Mouse (Mus musculus): Measurements from ENCODE around the gene Tmem14c. TPM values are rescaled to one million over a fixed set of nuclear protein-coding genes. Genes with fewer than 3 reads are reported as not detected.

Tmem14c gene
- polyA plus RNA-seq, 1 experiment from 2014 or later = 183 TPM

- Histone ChIP-seq H3K9me3 (no peaks in the 10 kb centered on the region), H3K27ac (peak overlapping the region; percentile 86), H3K36me3 (peaks cover 45% of the 10 kb centered on the region), H3K4me3 (peak overlapping the region; percentile 58), H3K4me2 (replicated peaks) (peak overlapping the region; percentile 71), H3K27me3 (no peaks in the 10 kb centered on the region), H3K9ac (peak overlapping the region; percentile 65), H3K4me1 (peaks cover 9% of the 10 kb centered on the region)
- 35% methylated on average over 12 of the region's 12 CpGs for WGBS
- no peak for ATAC-seq (ENCODE audit: insufficient number of reproducible peaks, insufficient read depth, low FRiP score, low TSS enrichment)
Observed at GRCm38 (mm10) chr13:41016797-41017405, 809 bp downstream of the Tmem14c start.

DNA sequence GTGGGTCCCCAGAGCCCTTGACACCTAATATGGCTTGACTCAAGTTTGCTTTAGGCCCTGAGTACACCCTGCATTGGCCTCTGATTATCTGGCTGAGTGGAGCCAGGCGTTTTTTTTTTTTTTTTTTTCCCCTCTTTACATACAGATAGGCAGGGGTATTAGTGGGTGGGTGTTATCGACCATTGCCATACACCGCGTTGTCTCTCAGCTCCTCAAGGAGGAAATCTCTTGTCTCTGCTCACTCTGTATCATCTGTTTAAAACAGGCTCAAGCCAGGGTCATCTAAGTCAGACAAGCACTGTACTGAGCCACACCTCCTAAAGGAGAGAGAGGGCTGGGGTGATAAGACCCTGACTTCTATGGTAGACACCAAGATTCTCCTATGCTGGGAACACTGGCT, 1.7 kb downstream of the Tmem14c start:
- Histone ChIP-seq H3K4me3 (no peak overlapping the region), H3K27ac (no peak overlapping the region), H3K36me3 (peaks cover 41% of the 10 kb centered on the region), H3K9me3 (no peaks in the 10 kb centered on the region), H3K4me2 (replicated peaks) (0 out of 2 replicates have a peak overlapping the region, but pooled peaks have one; percentile 71), H3K4me1 (peaks cover 9% of the 10 kb centered on the region), H3K9ac (0 out of 2 replicates have a peak overlapping the region, but pooled peaks have one; percentile 3), H3K27me3 (no peaks in the 10 kb centered on the region)
- no peak for ATAC-seq (ENCODE audit: insufficient number of reproducible peaks, insufficient read depth, low FRiP score, low TSS enrichment)
- WGBS = 91% methylated on average over 4 of the region's 4 CpGs

- Histone ChIP-seq H3K36me3 (peaks cover 37% of the 10 kb centered on the region), H3K4me3 (no peak overlapping the region), H3K9ac (0 out of 2 replicates have a peak overlapping the region, but pooled peaks have one; percentile 3), H3K27me3 (no peaks in the 10 kb centered on the region), H3K4me2 (replicated peaks) (no peak overlapping the region), H3K9me3 (no peaks in the 10 kb centered on the region), H3K27ac (no peak overlapping the region), H3K4me1 (peaks cover 9% of the 10 kb centered on the region)
- no peak for ATAC-seq (ENCODE audit: insufficient number of reproducible peaks, insufficient read depth, low FRiP score, low TSS enrichment)
- WGBS = 97% methylated on average over 9 of the region's 9 CpGs
Observed at GRCm38 (mm10) chr13:41018236-41018635, 2.1 kb downstream of the Tmem14c start.

GRCm38 (mm10) chr13:41018756-41019591, 2.9 kb downstream of the Tmem14c start:
- Histone ChIP-seq H3K9me3 (no peaks in the 10 kb centered on the region), H3K36me3 (peaks cover 42% of the 10 kb centered on the region), H3K9ac (no peak overlapping the region), H3K4me2 (replicated peaks) (no peak overlapping the region), H3K4me1 (peaks cover 9% of the 10 kb centered on the region), H3K27me3 (no peaks in the 10 kb centered on the region), H3K27ac (no peak overlapping the region), H3K4me3 (no peak overlapping the region)
- ATAC-seq (ENCODE audit: insufficient number of reproducible peaks, insufficient read depth, low FRiP score, low TSS enrichment) = no peak
- 95% methylated on average over 13 of the region's 13 CpGs for WGBS

DNA sequence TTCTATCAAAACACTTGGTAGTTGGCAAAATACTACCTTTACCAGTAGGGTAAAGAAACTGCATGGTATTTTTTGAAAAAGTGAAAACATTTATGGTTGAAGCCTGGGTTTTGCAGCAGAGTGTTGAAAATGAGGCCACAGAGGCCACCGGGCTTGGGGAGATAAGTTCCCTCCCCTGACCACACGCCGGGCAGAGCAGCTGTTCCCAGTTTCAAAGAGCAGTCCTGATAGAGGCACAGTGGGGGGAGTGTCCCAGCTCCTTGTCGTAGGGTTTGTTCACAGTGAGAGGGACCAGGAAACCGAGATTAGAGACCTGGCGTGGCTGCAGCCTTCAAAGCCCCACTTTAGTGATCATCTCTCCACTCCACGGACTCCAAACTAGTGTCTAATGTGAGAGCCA, 4.4 kb downstream of the Tmem14c start:
- H3K27me3 ChIP-seq = no peaks in the 10 kb centered on the region
- H3K4me1 ChIP-seq = peaks cover 9% of the 10 kb centered on the region
- no peak overlapping the region for H3K4me3 ChIP-seq
- H3K27ac ChIP-seq = no peak overlapping the region
- H3K36me3 ChIP-seq = peaks cover 42% of the 10 kb centered on the region
- ATAC-seq (ENCODE audit: insufficient number of reproducible peaks, insufficient read depth, low FRiP score, low TSS enrichment) = no peak
- H3K4me2 ChIP-seq (replicated peaks) = no peak overlapping the region
- H3K9me3 ChIP-seq = no peaks in the 10 kb centered on the region
- 72% methylated on average over 7 of the region's 7 CpGs for WGBS
- no peak overlapping the region for H3K9ac ChIP-seq

DNA sequence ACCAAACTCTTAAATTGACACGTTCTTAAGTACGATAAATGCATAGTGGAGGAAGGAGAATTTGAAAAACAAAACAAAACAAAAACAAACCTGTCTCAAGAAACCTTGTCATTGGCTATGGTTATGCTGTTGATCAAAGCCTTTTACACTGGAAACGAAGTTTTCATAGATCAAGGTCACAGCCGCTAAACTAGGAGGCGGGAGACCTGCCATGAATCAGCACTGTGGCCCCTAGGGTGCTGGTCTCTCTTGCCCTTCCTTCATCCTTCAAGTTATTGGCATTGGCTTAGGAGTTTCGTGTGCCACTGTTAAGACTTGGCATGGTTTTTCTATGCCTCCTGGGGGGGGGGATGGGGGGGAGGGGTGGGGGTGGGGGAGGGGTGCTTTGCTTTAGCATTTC, 5.5 kb downstream of the Tmem14c start:
- H3K27me3 ChIP-seq = no peaks in the 10 kb centered on the region
- 86% methylated on average over 6 of the region's 6 CpGs for WGBS
- no peak overlapping the region for H3K9ac ChIP-seq
- ATAC-seq (ENCODE audit: insufficient number of reproducible peaks, insufficient read depth, low FRiP score, low TSS enrichment) = no peak
- no peaks in the 10 kb centered on the region for H3K9me3 ChIP-seq
- no peak overlapping the region for H3K27ac ChIP-seq
- no peak overlapping the region for H3K4me3 ChIP-seq
- no peak overlapping the region for H3K4me2 ChIP-seq (replicated peaks)
- H3K36me3 ChIP-seq = peaks cover 42% of the 10 kb centered on the region
- H3K4me1 ChIP-seq = peaks cover 9% of the 10 kb centered on the region

DNA sequence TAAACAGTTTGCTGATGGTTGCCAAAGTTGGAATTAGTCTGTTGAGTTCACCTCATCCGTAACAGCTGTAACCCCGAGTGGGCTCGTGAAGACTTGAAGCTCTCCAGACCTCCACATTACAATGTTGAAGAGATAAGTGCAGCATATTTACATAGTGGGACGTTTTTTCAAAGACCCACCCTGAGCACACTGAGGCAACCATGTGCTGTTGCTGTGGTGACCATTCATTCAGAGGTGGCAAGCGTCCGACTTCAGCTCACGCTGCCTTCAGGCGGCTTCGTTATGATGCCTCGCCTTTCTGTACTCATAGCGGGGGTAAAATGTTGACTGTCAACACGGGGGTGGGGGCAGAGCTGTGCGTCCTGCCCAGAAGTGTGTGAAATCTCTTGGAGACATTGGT, 6.0 kb downstream of the Tmem14c start:
- 90% methylated on average over 13 of the region's 13 CpGs for WGBS
- H3K4me1 ChIP-seq = peaks cover 5% of the 10 kb centered on the region
- no peak for ATAC-seq (ENCODE audit: insufficient number of reproducible peaks, insufficient read depth, low FRiP score, low TSS enrichment)
- no peaks in the 10 kb centered on the region for H3K27me3 ChIP-seq
- H3K4me3 ChIP-seq = no peak overlapping the region
- no peaks in the 10 kb centered on the region for H3K9me3 ChIP-seq
- H3K4me2 ChIP-seq (replicated peaks) = no peak overlapping the region
- no peak overlapping the region for H3K9ac ChIP-seq
- H3K27ac ChIP-seq = no peak overlapping the region
- H3K36me3 ChIP-seq = peaks cover 42% of the 10 kb centered on the region

DNA sequence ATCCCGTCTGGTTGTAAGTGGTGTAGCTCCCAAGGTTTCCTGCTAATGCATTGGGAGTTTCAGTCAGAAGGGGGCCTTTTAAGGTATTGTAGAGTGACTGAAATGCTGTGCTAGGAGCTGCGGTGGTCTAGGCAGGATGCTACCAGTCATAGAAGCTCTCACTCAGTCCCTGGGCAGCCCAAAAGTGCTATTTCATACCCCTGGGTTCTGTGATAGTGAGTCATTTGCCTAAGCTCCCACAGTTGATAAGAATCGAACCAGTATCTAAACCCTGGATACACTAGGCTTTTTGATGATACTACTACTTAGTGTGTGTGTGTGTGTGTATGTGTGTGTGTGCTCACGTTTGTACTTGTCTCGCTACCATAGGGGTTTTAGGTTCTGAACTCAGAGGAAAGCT, 14.0 kb downstream of the Tmem14c start:
- 75% methylated on average over 5 of the region's 5 CpGs for WGBS

GRCm38 (mm10) chr13:41042511-41042910, 26.4 kb downstream of the Tmem14c start:
- Histone ChIP-seq H3K9ac (no peak overlapping the region), H3K27me3 (no peaks in the 10 kb centered on the region), H3K4me3 (no peak overlapping the region), H3K9me3 (no peaks in the 10 kb centered on the region), H3K4me2 (replicated peaks) (no peak overlapping the region), H3K4me1 (no peaks in the 10 kb centered on the region), H3K36me3 (no peaks in the 10 kb centered on the region), H3K27ac (no peak overlapping the region)
- 85% methylated on average over 4 of the region's 4 CpGs for WGBS
- no peak for ATAC-seq (ENCODE audit: insufficient number of reproducible peaks, insufficient read depth, low FRiP score, low TSS enrichment)

More for the DNA sequence above, 14.0 kb downstream of the Tmem14c start:
- Histone ChIP-seq H3K36me3 (no peaks in the 10 kb centered on the region), H3K4me3 (no peak overlapping the region), H3K9me3 (no peaks in the 10 kb centered on the region), H3K4me1 (no peaks in the 10 kb centered on the region), H3K27me3 (0 out of 2 replicates have a peak, but pooled peaks cover 3% of the 10 kb centered on the region), H3K9ac (no peak overlapping the region), H3K4me2 (replicated peaks) (no peak overlapping the region), H3K27ac (no peak overlapping the region)
- no peak for ATAC-seq (ENCODE audit: insufficient number of reproducible peaks, insufficient read depth, low FRiP score, low TSS enrichment)

DNA sequence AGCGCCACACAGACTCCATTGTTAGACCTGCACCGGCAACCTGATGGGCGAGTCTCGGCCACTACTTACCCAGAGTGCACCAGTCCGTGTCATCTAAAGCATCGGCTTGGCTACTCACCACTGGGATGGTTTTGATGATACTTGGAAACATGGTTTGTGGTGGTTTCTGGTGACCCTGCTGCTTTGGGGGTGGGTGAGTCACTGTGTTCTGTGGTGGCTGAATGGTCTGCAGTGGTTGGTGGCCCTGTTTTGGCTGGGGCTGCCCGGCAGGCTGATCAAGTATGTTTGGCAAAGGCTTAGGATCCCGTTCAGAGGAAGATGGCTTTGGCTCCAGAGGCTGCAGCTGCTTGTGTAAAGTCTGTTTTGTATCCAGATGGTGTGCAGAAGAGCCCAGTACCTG, 29.8 kb downstream of the Tmem14c start:
- Histone ChIP-seq H3K4me3 (no peak overlapping the region), H3K9ac (no peak overlapping the region), H3K9me3 (no peaks in the 10 kb centered on the region), H3K4me1 (no peaks in the 10 kb centered on the region), H3K27me3 (no peaks in the 10 kb centered on the region), H3K4me2 (replicated peaks) (no peak overlapping the region), H3K27ac (no peak overlapping the region), H3K36me3 (no peaks in the 10 kb centered on the region)
- no peak for ATAC-seq (ENCODE audit: insufficient number of reproducible peaks, insufficient read depth, low FRiP score, low TSS enrichment)
- WGBS = 86% methylated on average over 8 of the region's 8 CpGs

DNA sequence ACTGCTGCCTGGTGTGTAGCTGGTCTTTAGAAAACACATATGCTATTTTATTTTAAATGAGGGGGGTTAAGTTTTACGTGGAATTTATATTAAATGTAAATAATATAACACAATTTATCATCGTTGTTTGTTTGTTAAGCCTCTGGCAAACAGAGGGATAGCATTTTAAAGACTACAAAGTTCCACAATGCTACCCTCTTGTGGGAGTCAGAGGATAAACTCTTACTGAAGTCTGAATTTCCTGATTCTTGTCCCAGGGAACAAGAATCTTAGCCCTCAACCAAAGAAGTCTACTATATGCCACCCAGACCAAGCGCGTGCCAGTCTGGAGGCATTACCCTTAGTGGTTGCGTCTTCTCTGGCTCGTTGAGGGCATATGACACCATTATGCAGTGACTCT, 31.2 kb downstream of the Tmem14c start:
- WGBS = 87% methylated on average over 6 of the region's 6 CpGs
- H3K9me3 ChIP-seq = no peaks in the 10 kb centered on the region
- H3K4me3 ChIP-seq = no peak overlapping the region
- H3K27ac ChIP-seq = no peak overlapping the region
- H3K4me2 ChIP-seq (replicated peaks) = no peak overlapping the region
- no peak overlapping the region for H3K9ac ChIP-seq
- ATAC-seq (ENCODE audit: insufficient number of reproducible peaks, insufficient read depth, low FRiP score, low TSS enrichment) = no peak
- H3K4me1 ChIP-seq = no peaks in the 10 kb centered on the region
- no peaks in the 10 kb centered on the region for H3K36me3 ChIP-seq
- no peaks in the 10 kb centered on the region for H3K27me3 ChIP-seq

- WGBS = 70% methylated on average over 5 of the region's 5 CpGs
- no peak overlapping the region for H3K9ac ChIP-seq
- no peak for ATAC-seq (ENCODE audit: insufficient number of reproducible peaks, insufficient read depth, low FRiP score, low TSS enrichment)
- no peak overlapping the region for H3K27ac ChIP-seq
- H3K4me3 ChIP-seq = no peak overlapping the region
- H3K4me2 ChIP-seq (replicated peaks) = no peak overlapping the region
- H3K9me3 ChIP-seq = no peaks in the 10 kb centered on the region
- no peaks in the 10 kb centered on the region for H3K27me3 ChIP-seq
- H3K4me1 ChIP-seq = no peaks in the 10 kb centered on the region
- no peaks in the 10 kb centered on the region for H3K36me3 ChIP-seq
Observed at GRCm38 (mm10) chr13:41051965-41052364, 35.9 kb downstream of the Tmem14c start.

Measured in embryonic facial prominence, embryonic 12.5 days (tissue).